Mouse (Mus musculus) liver, embryonic 16.5 days (tissue): Measurements from ENCODE around the gene Dusp8. TPM values are rescaled to one million over a fixed set of nuclear protein-coding genes. Genes with fewer than 3 reads are reported as not detected.

Experiments used
- ATAC-seq: fragments of 200-750 bp; cut with Nextera tagmentation; 2 replicates; pipeline ENCODE4 v1.8.0; 2017; ENCODE audit warnings: low read depth, mild to moderate bottlenecking, moderate number of reproducible peaks, moderate library complexity
- H3K27ac ChIP-seq: fragments of 300-500 bp; sonication (generic); 2 replicates; pipeline ENCODE4 v1.5.1; 2014; ENCODE audit warnings: mild to moderate bottlenecking, low read length
- H3K27me3 ChIP-seq: fragments of 300-500 bp; sonication (generic); 2 replicates; pipeline ENCODE4 v1.6.1; 2014; ENCODE audit warnings: low read depth, low read length, mixed read lengths; ENCODE audit not compliant: control insufficient read depth, insufficient read depth
- H3K36me3 ChIP-seq: fragments of 300-500 bp; sonication (generic); 2 replicates; pipeline ENCODE4 v1.6.1; 2014; ENCODE audit warnings: mild to moderate bottlenecking; ENCODE audit not compliant: control insufficient read depth, insufficient read depth
- H3K4me1 ChIP-seq: fragments of 300-500 bp; sonication (generic); 2 replicates; pipeline ENCODE4 v1.6.1; 2014; ENCODE audit warnings: low read depth, low read length, mixed read lengths; ENCODE audit not compliant: control insufficient read depth
- H3K4me2 ChIP-seq: fragments of 300-500 bp; sonication (generic); 2 replicates; pipeline ENCODE4 v1.6.1; 2014; ENCODE audit warnings: low read depth, low read length, mixed read lengths
- H3K4me3 ChIP-seq: fragments of 300-500 bp; sonication (generic); 2 replicates; pipeline ENCODE4 v1.5.1; 2014; ENCODE audit warnings: low read depth, mild to moderate bottlenecking, low read length
- H3K9ac ChIP-seq: fragments of 300-500 bp; sonication (generic); 2 replicates; pipeline ENCODE4 v1.6.1; 2014; ENCODE audit warnings: low read depth, low read length
- H3K9me3 ChIP-seq: fragments of 300-500 bp; sonication (generic); replicated peaks from 2 replicates; pipeline ENCODE4 v1.6.1; 2016; ENCODE audit warnings: low read length; ENCODE audit not compliant: control insufficient read depth
- WGBS: fragments of 180-500 bp; shearing (Covaris S2); extraction: QIAGEN DNeasy Blood & Tissue Kit; methylation state at CpG from one replicate; pipeline ENCODE4 v1.1.7; 2014; ENCODE audit not compliant: insufficient replicate concordance; 5-methylcytosine and 5-hydroxymethylcytosine counted together
- polyA plus RNA-seq: library from polyadenylated mRNA; unstranded; fragments of >200 nt; fragmentation: Nextera tagmentation; extraction: Ambion mirVana; gene quantifications from 2 replicates; pipeline ENCODE4 v1.2.1, GENCODE M21; 2015

The Dusp8 gene
- polyA plus RNA-seq, 1 experiment from 2014 or later, result 2.8 TPM

DNA sequence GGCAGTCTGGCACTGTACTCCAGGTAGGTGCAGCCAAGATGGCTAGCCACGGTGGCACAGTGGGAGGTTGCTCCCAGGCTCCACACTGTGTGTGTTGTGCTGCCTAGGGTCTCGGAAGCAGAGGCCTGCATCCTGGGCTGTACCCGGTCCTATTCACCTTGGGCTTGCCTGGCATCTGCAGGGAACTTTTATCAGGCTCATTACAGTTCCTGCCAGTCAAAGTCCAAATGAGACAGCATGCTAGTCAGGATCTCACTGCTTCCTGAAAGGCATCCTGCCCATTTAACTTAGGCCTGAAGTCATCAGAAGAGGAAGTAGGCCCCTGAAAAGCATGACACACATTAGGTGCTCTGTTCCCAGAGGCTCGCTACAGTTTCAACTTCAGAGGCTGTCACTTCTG lies 27.2 kb downstream of the Dusp8 start:
- peaks cover 4% of the 10 kb centered on the region; the same call in 1 of the 2 replicates for H3K27me3 ChIP-seq
- ATAC-seq, result no peak

DNA sequence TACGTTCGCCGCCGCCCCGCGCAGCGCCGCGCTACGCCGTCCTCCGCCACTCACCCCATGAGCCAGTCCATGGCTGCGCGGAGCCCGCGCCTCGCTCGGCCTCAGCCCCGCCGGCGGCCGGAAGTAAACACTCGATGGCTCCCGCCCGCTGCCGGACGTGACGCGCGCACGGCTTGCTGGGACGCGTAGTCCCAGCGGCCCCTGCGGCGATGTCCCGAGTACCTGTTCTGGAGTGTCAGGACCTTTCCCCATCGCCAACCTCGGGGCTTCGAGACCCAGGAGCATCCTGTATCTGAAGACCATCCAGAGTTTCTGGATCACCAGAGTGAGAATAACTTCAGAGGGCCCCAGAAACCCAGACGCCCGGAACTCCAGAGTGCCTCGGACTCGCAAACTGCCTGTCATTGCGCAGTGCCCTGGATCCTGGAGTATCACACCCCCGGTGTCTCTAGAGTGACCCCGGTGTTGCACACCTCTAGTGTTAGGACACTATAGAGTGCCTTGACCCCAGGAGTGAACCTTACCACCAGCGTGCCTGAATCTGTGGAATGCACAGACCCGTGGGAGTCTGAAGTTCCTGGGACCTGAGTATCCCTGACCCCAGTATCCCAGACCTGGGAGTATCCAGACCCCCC lies 34.6 kb downstream of the Dusp8 start, which contains the start of gene Mob2:
TSS of gene Mob2 (minus strand) at position 135 of the 635 bp plus-strand sequence.
- H3K27me3 ChIP-seq, result peaks cover 4% of the 10 kb centered on the region; the same call in 1 of the 2 replicates
- peak; percentile 95 for ATAC-seq
- H3K36me3 ChIP-seq, result 0 out of 2 replicates have a peak, but pooled peaks cover 2% of the 10 kb centered on the region
- WGBS, result under 1% methylated on average over 49 of the region's 49 CpGs
- no peaks in the 10 kb centered on the region for H3K9me3 ChIP-seq
- peak within 1 kb of the TSS; percentile 91 for H3K27ac ChIP-seq
- peak within 1 kb of the TSS; percentile 97 for H3K9ac ChIP-seq
- peak within 1 kb of the TSS; percentile 90 for H3K4me3 ChIP-seq
- H3K4me1 ChIP-seq, result peaks cover 40% of the 10 kb centered on the region
- peak within 1 kb of the TSS; percentile 93 for H3K4me2 ChIP-seq

More for the DNA sequence above, 27.2 kb downstream of the Dusp8 start:
- no peaks in the 10 kb centered on the region for H3K9me3 ChIP-seq
- 32% methylated on average over 4 of the region's 4 CpGs for WGBS
- no peak overlapping the region for H3K4me3 ChIP-seq
- no peak overlapping the region for H3K27ac ChIP-seq
- H3K4me1 ChIP-seq, result peaks cover 4% of the 10 kb centered on the region
- H3K9ac ChIP-seq, result no peak overlapping the region
- H3K36me3 ChIP-seq, result no peaks in the 10 kb centered on the region
- no peak overlapping the region for H3K4me2 ChIP-seq

DNA sequence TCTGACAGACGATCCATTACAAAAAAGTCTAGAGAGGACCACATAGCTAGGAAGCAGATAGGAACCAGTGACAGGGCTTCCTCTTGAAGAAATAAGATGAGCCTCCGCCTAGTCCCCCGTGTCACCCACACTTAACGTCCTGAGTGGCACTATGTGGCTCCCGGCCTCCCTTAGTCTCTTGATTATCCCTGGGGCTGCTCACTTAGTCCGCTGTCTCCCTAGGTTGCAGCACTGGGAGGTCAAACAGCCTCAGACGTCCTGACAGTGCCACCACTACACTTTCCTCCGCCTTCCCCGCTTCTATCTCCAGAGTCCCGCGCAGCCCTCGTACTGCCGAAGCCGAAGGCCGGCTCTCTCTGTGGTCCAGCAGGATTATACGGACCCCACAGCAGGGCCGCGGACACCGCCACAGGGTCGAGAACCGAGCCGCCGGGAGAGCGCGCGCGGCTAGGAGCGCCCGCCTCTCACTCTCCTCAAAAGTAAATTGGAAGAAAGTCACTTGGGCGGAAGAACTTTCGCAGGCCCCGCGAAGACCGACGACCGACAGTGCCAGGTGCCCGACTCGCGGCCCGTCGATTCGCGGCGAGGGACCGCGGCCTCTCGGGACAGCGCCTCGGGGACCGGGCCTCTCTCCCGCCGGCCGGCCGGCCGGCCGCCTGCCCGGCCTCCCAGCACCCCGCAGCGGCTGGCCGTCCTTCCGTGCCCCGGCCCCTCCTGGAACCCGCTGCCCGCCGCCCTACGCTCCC lies 35.3 kb downstream of the Dusp8 start:
- Histone ChIP-seq H3K4me1 (peaks cover 40% of the 10 kb centered on the region), H3K27ac (peak overlapping the region; percentile 91), H3K9ac (peak overlapping the region; percentile 97), H3K4me3 (peak overlapping the region; percentile 90), H3K9me3 (no peaks in the 10 kb centered on the region), H3K4me2 (peak overlapping the region; percentile 93), H3K36me3 (peaks cover 3% of the 10 kb centered on the region; the same call in 1 of the 2 replicates), H3K27me3 (peaks cover 4% of the 10 kb centered on the region; the same call in 1 of the 2 replicates)
- WGBS, result 1% methylated on average over 53 of the region's 66 CpGs
- ATAC-seq, result peak; percentile 28

DNA sequence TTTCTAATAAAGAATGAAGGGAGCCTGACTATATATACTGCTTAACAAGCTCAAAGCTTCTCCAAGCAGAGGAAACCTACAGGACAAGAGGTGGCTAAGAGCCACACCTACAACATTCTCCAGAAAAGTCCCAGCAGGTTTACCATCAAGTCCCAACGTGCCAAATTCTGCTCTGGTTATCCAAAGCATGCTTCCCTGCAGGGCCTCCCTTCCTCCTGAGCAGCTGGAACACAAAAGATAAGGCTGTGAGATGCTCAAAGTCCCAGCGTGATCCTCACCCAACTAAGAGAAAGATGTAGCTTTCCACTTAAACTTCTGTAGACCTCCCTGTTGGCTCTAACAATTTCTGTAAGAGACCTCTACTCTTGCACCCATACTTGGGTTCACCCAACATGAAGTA lies 36.6 kb downstream of the Dusp8 start:
- Histone ChIP-seq H3K36me3 (peaks cover 7% of the 10 kb centered on the region; the same call in 1 of the 2 replicates), H3K27me3 (no peaks in the 10 kb centered on the region), H3K27ac (peak overlapping the region; percentile 91), H3K9ac (peak overlapping the region; percentile 32), H3K9me3 (no peaks in the 10 kb centered on the region), H3K4me3 (peak overlapping the region; percentile 90), H3K4me1 (peaks cover 40% of the 10 kb centered on the region), H3K4me2 (peak overlapping the region; percentile 93)
- peak; percentile 38 for ATAC-seq
- 24% methylated on average over 2 of the region's 2 CpGs for WGBS

DNA sequence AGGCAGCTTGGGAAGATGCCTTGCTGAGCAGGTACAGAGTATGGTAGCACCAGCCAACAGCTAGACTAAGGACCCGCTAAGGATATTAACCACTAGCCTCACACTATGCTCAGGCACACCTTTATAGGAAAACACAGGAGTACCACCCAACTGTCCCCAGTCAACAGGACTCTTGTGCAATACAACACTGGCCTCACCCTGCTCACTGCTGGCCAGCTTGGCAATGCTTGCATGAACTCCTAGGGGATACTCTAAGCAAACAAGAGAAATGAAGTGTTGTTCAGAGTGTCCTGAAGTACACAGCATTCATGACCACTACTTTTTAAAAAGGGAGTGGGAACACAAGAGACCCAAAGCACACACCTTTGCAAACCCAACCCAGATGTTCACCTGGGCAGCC lies 38.5 kb downstream of the Dusp8 start:
- Histone ChIP-seq H3K27ac (no peak overlapping the region), H3K9ac (no peak overlapping the region), H3K36me3 (peaks cover 7% of the 10 kb centered on the region; the same call in 1 of the 2 replicates), H3K4me1 (peaks cover 40% of the 10 kb centered on the region), H3K4me2 (no peak overlapping the region), H3K9me3 (no peaks in the 10 kb centered on the region), H3K27me3 (no peaks in the 10 kb centered on the region), H3K4me3 (no peak overlapping the region)
- ATAC-seq, result no peak
- WGBS, result 63% methylated on average over 1 of the region's 1 CpGs

DNA sequence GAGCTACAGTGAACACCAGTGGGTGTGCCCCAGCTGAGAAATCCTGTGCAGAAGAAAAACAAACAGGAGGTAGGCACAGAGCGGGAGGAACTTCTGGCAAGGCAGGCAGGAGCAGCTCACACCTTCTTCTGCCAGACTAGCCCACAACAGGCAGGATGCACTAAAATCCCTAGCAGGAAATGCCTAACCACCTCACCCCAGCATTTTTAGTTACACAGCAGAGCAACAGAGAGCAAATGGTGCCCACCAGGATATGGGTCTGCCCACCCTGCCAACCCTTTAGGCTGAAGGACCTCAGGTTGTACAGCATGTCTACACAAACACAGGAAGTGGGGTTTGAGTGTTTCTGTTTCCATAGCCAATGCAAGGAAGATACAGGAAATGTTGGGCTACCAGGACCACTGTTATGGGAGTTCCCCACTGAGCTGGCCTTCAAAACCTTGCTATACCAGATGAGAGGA lies 39.0 kb downstream of the Dusp8 start:
- Histone ChIP-seq H3K4me2 (no peak overlapping the region), H3K27ac (no peak overlapping the region), H3K36me3 (peaks cover 7% of the 10 kb centered on the region; the same call in 1 of the 2 replicates), H3K4me3 (no peak overlapping the region), H3K4me1 (peaks cover 36% of the 10 kb centered on the region), H3K9me3 (no peaks in the 10 kb centered on the region), H3K27me3 (no peaks in the 10 kb centered on the region), H3K9ac (no peak overlapping the region)
- ATAC-seq, result no peak
- WGBS, result 62% methylated on average over 1 of the region's 1 CpGs

DNA sequence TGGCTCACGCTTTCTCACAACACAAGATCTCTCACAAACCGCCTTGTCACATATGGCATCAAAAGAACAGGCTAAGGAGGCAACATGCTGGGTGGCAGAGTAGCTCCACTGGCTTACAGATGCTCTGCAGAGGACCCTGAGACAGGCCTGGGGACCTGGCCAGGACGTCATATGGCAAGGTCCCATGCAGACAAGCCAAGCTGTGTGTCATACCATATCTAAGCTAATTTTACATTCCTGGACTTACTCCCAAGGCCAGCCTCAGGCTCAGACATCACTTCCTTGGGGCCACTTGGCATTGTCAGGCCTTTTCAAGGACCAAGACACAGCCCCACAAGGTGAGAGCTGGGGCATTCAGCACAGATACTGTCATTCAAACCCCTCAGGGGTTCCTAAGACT lies 40.2 kb downstream of the Dusp8 start:
- no peaks in the 10 kb centered on the region for H3K27me3 ChIP-seq
- H3K9me3 ChIP-seq, result no peaks in the 10 kb centered on the region
- H3K4me3 ChIP-seq, result no peak overlapping the region
- H3K36me3 ChIP-seq, result peaks cover 7% of the 10 kb centered on the region; the same call in 1 of the 2 replicates
- peaks cover 31% of the 10 kb centered on the region for H3K4me1 ChIP-seq
- no peak overlapping the region for H3K9ac ChIP-seq
- 87% methylated on average over 3 of the region's 3 CpGs for WGBS
- ATAC-seq, result no peak
- no peak overlapping the region for H3K4me2 ChIP-seq
- H3K27ac ChIP-seq, result no peak overlapping the region

DNA sequence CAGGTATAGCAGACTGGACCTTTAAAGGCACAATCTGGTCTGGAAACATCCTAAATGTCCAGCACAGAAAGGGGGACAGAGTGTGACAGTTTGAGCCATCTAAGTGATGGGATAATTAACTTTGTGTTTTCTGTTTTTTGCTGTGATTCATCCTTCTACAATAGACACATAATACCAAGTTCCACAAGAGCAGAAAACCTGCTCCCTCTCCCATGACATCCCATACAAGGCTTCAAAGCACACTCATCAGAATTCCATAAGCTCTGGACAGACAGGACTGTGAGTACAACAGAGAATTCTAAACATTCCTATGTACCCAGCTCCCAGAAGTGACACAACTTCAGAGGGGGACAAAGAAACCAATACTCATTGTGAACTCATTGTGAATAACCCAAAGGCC lies 45.1 kb downstream of the Dusp8 start:
- Histone ChIP-seq H3K27ac (no peak overlapping the region), H3K36me3 (peaks cover 5% of the 10 kb centered on the region; the same call in 1 of the 2 replicates), H3K9ac (no peak overlapping the region), H3K9me3 (no peaks in the 10 kb centered on the region), H3K27me3 (no peaks in the 10 kb centered on the region), H3K4me3 (no peak overlapping the region), H3K4me1 (no peaks in the 10 kb centered on the region), H3K4me2 (no peak overlapping the region)
- no peak for ATAC-seq

DNA sequence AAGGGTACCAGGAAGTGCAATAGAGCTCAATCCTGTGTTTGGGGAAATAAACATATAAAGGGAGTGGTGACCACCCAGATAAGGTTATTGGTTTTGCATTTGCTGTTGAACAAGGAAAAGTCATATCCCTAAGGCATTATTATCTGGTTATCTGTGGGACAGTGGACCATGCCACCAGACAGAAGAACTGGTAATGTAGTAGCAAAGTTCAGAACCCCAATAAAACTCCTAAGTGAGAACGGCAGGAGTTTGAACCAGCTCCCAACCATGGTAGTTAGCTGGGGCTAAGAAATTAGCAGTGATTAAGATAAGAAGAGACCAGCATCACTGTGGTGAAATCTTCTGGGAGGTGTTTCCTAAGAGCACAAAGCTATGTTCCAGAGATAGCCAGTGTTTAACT lies 49.7 kb downstream of the Dusp8 start:
- 58% methylated on average over 1 of the region's 1 CpGs for WGBS
- no peaks in the 10 kb centered on the region for H3K9me3 ChIP-seq
- H3K4me1 ChIP-seq, result peaks cover 3% of the 10 kb centered on the region; the same call in 1 of the 2 replicates
- H3K4me2 ChIP-seq, result no peak overlapping the region
- no peaks in the 10 kb centered on the region for H3K27me3 ChIP-seq
- H3K9ac ChIP-seq, result no peak overlapping the region
- H3K4me3 ChIP-seq, result no peak overlapping the region
- ATAC-seq, result no peak
- H3K36me3 ChIP-seq, result no peaks in the 10 kb centered on the region; the same call in 1 of the 2 replicates
- no peak overlapping the region for H3K27ac ChIP-seq
